Mouse (Mus musculus) lung, embryonic 16.5 days (tissue): ENCODE results near the gene Trmt13. TPM values are rescaled to one million over a fixed set of nuclear protein-coding genes. Genes with fewer than 3 reads are reported as not detected.
A peak's percentile ranks its signal among the peaks of the same experiment; 100 is the strongest.

Experiments
- ATAC-seq: fragments of 200-750 bp; cut with Nextera tagmentation; 2 replicates; pipeline ENCODE4 v1.8.0; 2017; ENCODE audit warnings: low read depth, mild to moderate bottlenecking, moderate library complexity
- H3K27ac ChIP-seq: fragments of 300-500 bp; sonication (generic); 2 replicates; pipeline ENCODE4 v1.5.1; 2014; ENCODE audit warnings: mild to moderate bottlenecking, control low read depth, low read length
- H3K27me3 ChIP-seq: fragments of 300-500 bp; sonication (generic); 2 replicates; pipeline ENCODE4 v1.6.1; 2014; ENCODE audit warnings: low read depth, low read length, mixed read lengths; ENCODE audit not compliant: control insufficient read depth, insufficient read depth
- H3K36me3 ChIP-seq: fragments of 300-500 bp; sonication (generic); 2 replicates; pipeline ENCODE4 v1.6.1; 2014; ENCODE audit warnings: low read length; ENCODE audit not compliant: control insufficient read depth, insufficient read depth
- H3K4me1 ChIP-seq: fragments of 300-500 bp; sonication (generic); replicated peaks from 2 replicates; pipeline ENCODE4 v1.6.1; 2014; ENCODE audit warnings: low read length, mixed read lengths; ENCODE audit not compliant: control insufficient read depth, insufficient read depth
- H3K4me2 ChIP-seq: fragments of 300-500 bp; sonication (generic); 2 replicates; pipeline ENCODE4 v1.6.1; 2014; ENCODE audit warnings: low read depth, low read length, control low read depth
- H3K4me3 ChIP-seq: fragments of 300-500 bp; sonication (generic); 2 replicates; pipeline ENCODE4 v1.5.1; 2014; ENCODE audit warnings: mild to moderate bottlenecking, low read length, control low read depth
- H3K9ac ChIP-seq: fragments of 300-500 bp; sonication (generic); 2 replicates; pipeline ENCODE4 v1.6.1; 2014; ENCODE audit warnings: low read length, control low read depth
- H3K9me3 ChIP-seq: fragments of 300-500 bp; sonication (generic); 2 replicates; pipeline ENCODE4 v1.6.1; 2016; ENCODE audit warnings: low read length; ENCODE audit not compliant: control insufficient read depth
- WGBS: fragments of 180-500 bp; shearing (Covaris S2); extraction: QIAGEN DNeasy Blood & Tissue Kit; methylation state at CpG from one replicate; pipeline ENCODE4 v1.1.7; 2014; 5-methylcytosine and 5-hydroxymethylcytosine counted together
- polyA plus RNA-seq: library from polyadenylated mRNA; unstranded; fragments of >200 nt; fragmentation: Nextera tagmentation; extraction: Ambion mirVana; gene quantifications from 2 replicates; pipeline ENCODE4 v1.2.1, GENCODE M21; 2015

Trmt13 gene
- polyA plus RNA-seq, 1 experiment from 2014 or later = 24.6 TPM

DNA sequence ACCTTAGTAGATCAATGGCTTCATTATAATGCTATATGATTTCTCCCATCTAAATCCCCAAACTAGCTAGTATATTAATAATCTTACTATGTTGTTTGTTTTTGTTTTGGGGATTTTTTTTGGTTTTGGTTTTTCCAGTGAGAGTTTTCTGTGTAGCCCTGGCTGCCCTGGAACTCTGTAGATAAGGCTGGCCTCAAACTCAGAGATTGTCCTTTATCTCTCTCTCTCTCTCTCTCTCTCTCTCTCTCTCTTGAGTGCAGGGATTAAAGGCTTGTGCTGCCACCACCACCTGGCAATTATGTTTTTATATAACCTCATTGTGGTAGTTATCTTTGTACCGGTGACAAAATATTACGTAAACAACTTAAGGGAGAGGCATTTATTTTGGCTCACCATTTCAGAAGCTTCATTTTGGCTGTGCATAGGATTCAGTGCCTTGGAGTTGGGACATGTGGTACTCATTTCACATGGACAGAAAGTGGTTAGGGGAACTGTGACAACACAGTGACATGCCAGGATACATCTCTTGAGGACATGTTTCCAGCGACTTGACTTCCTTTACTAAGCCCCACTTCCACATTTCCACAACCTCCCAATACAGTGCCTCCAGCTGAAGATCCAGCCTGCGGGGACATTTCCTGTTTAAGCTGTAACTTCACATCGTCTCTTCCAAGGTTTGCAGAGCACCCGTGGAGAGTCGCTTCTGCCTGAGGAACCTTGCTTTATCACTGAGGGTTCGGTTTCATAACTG lies 1.1 kb upstream of the Trmt13 start:
- peaks cover 14% of the 10 kb centered on the region for H3K36me3 ChIP-seq
- H3K27me3 ChIP-seq = no peaks in the 10 kb centered on the region
- 78% methylated on average over 8 of the region's 8 CpGs for WGBS

DNA sequence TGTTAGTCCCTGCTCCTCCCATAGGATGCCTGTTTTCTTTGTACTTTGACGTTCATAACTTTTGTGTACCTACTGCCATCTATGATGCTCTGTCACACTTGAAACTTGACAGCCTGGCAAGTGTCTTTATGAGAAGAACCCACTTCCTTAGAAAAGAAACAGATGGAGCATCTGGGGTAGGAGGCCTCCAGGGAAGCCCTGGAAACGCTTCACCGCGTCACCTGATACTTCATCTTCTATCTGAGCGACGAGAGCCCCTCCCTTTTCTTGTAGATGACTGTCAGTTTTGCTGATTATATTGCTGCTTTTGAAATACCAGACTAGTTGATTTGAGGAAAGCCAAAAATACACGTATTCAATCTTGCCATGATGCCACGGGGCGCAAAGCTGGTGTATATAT lies 9.8 kb downstream of the Trmt13 start:
- no peak overlapping the region for H3K27ac ChIP-seq
- no peak overlapping the region for H3K4me3 ChIP-seq
- 84% methylated on average over 9 of the region's 9 CpGs for WGBS
- no peaks in the 10 kb centered on the region for H3K9me3 ChIP-seq
- no peak for ATAC-seq
- H3K4me1 ChIP-seq = no peaks in the 10 kb centered on the region
- H3K27me3 ChIP-seq = no peaks in the 10 kb centered on the region
- H3K4me2 ChIP-seq = no peak overlapping the region
- peaks cover 6% of the 10 kb centered on the region; the same call in 1 of the 2 replicates for H3K36me3 ChIP-seq
- no peak overlapping the region for H3K9ac ChIP-seq

More for the DNA sequence above, 1.1 kb upstream of the Trmt13 start:
- no peak overlapping the region for H3K9ac ChIP-seq
- no peak overlapping the region for H3K27ac ChIP-seq
- H3K9me3 ChIP-seq = no peaks in the 10 kb centered on the region
- no peak overlapping the region for H3K4me2 ChIP-seq
- no peak overlapping the region for H3K4me3 ChIP-seq
- no peaks in the 10 kb centered on the region; the same call in 1 of the 2 replicates for H3K4me1 ChIP-seq
- ATAC-seq = no peak

DNA sequence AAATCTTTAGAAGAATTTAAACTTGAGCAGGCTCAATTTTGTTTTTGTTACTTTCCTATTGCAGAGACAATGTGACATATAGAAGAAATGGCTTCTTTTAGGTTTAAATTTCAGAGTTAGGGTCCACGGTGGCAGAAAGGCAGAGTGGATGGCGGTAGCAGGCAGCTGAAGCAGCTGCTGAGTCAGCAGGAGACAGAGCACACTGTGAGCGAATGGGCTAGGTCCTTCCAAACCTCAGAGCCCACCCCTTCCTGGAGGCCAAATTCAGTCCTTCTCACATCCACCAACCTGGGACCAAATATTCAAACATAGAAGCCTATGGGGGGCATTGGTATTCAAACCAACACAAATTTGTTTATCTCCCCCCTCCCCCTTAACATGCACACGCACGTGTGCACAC lies 12.6 kb downstream of the Trmt13 start:
- no peak overlapping the region for H3K27ac ChIP-seq
- no peaks in the 10 kb centered on the region for H3K4me1 ChIP-seq
- H3K4me3 ChIP-seq = no peak overlapping the region
- no peak overlapping the region for H3K4me2 ChIP-seq
- no peak overlapping the region for H3K9ac ChIP-seq
- WGBS = 90% methylated on average over 5 of the region's 5 CpGs
- no peaks in the 10 kb centered on the region for H3K27me3 ChIP-seq
- 0 out of 2 replicates have a peak, but pooled peaks cover 2% of the 10 kb centered on the region for H3K36me3 ChIP-seq
- H3K9me3 ChIP-seq = no peaks in the 10 kb centered on the region
- ATAC-seq = no peak

DNA sequence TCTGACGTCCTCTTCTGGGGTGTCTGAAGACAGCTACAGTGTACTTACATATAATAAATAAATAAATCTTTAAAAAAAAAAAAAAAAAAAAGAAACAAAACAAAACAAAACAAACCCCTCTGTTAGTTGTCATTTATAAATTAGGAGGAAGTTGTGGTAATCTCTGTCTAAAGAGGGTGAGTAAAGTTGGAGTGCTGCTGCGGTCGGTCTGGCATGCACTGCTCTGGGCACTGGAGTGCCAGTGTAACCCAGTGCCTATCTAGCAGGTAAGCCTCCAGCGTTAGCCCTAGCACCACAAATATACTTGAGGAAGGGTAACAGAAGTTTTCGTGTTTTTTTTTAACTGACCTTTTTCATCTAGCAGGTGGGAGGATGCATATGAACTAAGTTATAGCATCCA lies 13.4 kb downstream of the Trmt13 start:
- Histone ChIP-seq H3K36me3 (0 out of 2 replicates have a peak, but pooled peaks cover 1% of the 10 kb centered on the region), H3K4me2 (no peak overlapping the region), H3K27ac (no peak overlapping the region), H3K9me3 (no peaks in the 10 kb centered on the region), H3K9ac (no peak overlapping the region), H3K4me1 (peaks cover 1% of the 10 kb centered on the region; the same call in 1 of the 2 replicates), H3K4me3 (no peak overlapping the region), H3K27me3 (no peaks in the 10 kb centered on the region)
- ATAC-seq = no peak
- WGBS = 79% methylated on average over 5 of the region's 5 CpGs

DNA sequence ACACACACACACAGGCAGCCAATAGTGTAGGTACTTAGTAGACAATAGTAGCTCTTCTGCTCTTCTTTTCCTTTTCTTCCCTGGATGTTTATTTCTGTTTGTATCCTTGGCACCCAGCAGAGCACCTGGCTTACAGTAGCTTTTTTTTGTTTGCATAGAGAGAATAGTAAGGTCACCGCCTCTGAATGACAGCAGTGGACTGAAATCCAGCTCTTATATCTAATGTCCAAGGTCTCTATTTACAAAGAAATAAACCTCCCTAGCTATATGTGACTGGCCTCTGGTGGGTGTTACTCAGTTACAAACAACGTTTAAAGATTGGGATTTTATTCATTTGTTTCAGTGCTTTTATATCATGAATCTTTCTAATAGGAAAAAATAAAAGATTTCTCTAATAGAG lies 14.7 kb downstream of the Trmt13 start:
- Histone ChIP-seq H3K4me1 (peaks cover 2% of the 10 kb centered on the region; the same call in 1 of the 2 replicates), H3K4me2 (no peak overlapping the region), H3K36me3 (no peaks in the 10 kb centered on the region), H3K9me3 (no peaks in the 10 kb centered on the region), H3K27ac (no peak overlapping the region), H3K27me3 (no peaks in the 10 kb centered on the region), H3K9ac (no peak overlapping the region), H3K4me3 (no peak overlapping the region)
- ATAC-seq = no peak
- 75% methylated on average over 2 of the region's 2 CpGs for WGBS

DNA sequence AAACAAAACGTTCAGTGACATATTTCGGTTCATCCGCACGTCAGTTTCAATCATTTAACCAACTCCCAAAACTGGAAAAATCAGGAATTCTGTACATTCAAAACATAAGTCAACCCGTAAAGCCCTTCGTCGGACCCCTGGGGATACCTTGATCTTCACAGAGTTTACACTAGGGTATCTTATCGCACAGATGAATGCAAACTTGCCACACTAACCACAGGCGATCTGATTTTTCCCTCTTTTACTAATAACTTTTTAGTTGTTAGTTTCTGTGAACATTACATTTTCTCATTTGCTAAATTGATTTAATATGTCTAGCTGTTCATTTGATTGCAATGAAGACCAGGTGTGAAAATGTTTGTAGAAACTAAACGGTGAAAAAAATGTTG lies 18.8 kb downstream of the Trmt13 start:
- Histone ChIP-seq H3K36me3 (peaks cover 6% of the 10 kb centered on the region), H3K27me3 (no peaks in the 10 kb centered on the region), H3K9ac (peak overlapping the region; percentile 89), H3K4me3 (peak overlapping the region; percentile 92), H3K27ac (no peak overlapping the region), H3K4me1 (peaks cover 5% of the 10 kb centered on the region; the same call in 1 of the 2 replicates), H3K4me2 (peak overlapping the region; percentile 54), H3K9me3 (no peaks in the 10 kb centered on the region)
- ATAC-seq = no peak
- WGBS = 6% methylated on average over 10 of the region's 10 CpGs

DNA sequence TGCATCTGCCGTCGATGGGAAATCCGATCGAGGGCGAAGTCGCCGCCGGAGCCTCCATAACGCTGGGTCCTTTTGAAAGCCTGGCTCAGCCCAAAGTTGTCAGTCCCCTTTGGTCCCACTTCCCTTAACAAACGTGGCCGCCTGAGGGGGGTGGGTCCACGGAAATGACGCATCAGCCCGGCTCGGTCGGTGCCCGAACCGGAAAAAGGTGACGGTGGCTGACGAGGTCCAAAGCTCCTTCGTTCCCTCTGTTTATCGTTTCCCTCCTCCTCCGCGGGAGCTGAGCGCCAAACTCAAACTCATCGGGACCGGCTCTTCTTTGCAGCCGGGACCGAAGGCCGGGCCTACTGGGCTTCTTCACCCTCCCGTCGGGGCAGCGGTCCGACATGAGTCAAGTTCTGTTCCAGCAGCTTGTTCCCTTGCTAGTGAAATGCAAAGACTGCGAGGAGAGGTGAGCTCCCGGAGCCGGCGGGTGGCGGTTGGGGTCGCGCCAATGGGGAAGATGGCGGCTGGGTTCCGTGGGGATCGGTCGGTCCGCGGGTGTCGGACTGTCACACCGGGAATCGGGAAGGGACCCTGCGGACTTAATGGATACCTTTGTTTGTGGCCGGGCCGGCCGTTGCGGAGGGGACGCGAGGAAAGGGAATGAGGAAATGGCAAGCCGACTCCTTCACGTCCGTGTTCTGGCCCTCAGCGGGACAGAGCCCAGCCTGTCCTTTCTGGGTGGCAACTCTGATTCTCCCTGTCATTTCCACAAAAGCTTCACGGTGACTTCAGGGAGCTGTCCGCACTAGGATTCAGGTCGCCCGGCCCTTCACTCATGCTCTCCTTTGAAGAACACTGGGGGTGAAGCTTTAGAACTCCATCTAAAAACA lies 19.4 kb downstream of the Trmt13 start, which contains the start of gene Sass6:
Sass6 (plus strand) TSS at position 255 of the 875 bp plus-strand sequence.
- under 1% methylated on average over 65 of the region's 65 CpGs for WGBS

DNA sequence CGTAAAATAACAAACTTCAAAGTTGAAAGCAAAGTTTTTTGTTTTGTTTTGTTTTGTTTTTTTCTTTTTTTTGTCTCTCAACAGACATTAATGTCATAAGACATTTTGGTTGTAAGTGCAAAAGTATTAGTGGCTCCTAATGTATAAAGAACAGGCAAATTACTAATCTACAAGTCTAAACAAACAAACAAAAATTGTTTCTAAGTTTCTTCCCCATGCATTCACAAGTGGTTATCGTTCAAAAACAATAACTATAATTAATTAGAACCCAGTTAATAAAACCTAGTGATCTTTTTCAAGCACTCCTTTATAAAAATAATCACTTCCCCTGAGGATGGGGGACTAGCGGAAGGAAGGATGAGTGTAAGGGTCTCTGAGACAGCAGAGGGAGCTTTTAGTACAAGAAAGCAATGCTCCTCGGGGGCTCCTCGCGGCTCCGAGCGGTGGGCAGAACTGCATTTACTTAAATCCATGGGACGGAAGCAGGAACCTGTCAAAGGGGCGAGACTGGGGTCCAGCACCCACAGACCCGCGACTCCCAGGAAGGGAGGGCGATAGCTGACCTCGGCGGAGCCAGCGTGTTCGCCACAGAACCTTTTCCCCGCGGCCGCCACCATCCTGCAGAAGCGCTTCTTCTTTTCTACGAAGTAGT lies 20.2 kb downstream of the Trmt13 start:
- peak; percentile 70 for ATAC-seq
- H3K9ac ChIP-seq = peak overlapping the region; percentile 80
- peak overlapping the region; percentile 92 for H3K4me3 ChIP-seq
- peak overlapping the region; percentile 47 for H3K4me2 ChIP-seq
- H3K9me3 ChIP-seq = no peaks in the 10 kb centered on the region
- H3K27me3 ChIP-seq = no peaks in the 10 kb centered on the region
- peaks cover 17% of the 10 kb centered on the region for H3K36me3 ChIP-seq
- H3K27ac ChIP-seq = peak overlapping the region; percentile 70
- peaks cover 5% of the 10 kb centered on the region; the same call in 1 of the 2 replicates for H3K4me1 ChIP-seq
- 3% methylated on average over 22 of the region's 22 CpGs for WGBS

More for the DNA sequence above, 19.4 kb downstream of the Trmt13 start, which contains the start of gene Sass6:
- H3K9me3 ChIP-seq = no peaks in the 10 kb centered on the region
- H3K27ac ChIP-seq = peak within 1 kb of the TSS; percentile 70
- H3K4me2 ChIP-seq = peak within 1 kb of the TSS; percentile 54
- H3K36me3 ChIP-seq = peaks cover 10% of the 10 kb centered on the region
- H3K4me1 ChIP-seq = peaks cover 5% of the 10 kb centered on the region; the same call in 1 of the 2 replicates
- peak within 1 kb of the TSS; percentile 92 for H3K4me3 ChIP-seq
- H3K27me3 ChIP-seq = no peaks in the 10 kb centered on the region
- peak; percentile 98 for ATAC-seq
- H3K9ac ChIP-seq = peak within 1 kb of the TSS; percentile 89
